Mouse (Mus musculus): ENCODE measurements at regions not wholly inside any gene's neighbourhood (a gene's known extent, or its start where the extent isn't known, plus 50 kb on each side); places are given as distances from the start of the nearest gene placed in this dataset.

DNA sequence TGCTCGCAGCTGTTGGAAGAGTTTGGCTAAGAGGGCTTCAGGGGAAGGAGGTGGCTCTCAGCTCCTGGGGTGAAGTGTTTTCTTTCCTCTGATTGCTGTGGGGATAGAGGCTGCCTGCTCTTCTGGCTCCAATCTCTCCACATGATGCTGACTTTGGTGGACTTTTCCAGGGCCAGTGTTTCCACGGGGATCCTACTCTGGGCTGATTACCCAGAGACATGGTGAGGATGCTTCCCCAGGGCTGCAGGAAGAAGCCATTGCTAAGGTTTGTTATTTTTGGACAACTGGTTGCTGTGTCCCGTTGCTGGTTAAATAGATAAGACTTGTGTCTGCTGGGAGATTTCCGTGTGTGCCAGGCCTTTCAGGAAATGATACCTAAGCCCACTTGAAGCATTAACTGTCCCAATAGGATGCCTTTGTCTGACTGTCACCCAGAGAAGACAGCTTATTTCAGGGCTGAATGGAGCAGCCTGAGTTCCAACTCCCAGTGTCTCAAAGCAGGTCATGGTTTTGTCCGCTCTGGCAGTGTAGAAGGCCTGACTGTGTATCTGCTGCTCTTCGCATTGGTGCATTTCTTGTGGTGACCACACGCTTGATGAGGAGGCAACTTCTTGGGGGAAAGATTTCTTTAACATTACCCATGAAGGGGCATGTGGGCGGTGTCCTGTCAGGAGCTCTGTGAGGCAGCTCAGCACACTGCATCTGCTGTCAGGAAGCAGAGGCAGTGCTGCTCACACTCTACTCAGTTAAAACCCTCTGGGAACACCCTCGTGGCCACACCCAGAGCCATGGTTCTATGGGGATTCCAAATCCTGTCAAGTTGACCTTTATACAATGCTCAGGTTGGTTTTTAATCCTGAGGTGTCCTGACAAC lies 228.3 kb upstream of the Gadl1 start:
- no peak for DNase-seq (ENCODE audit: low read depth, low spot score)

GRCm38 (mm10) chr9:115681841-115682240 lies 227.4 kb upstream of the Gadl1 start:
- DNase-seq (ENCODE audit: low read depth, low spot score) = no peak

DNA sequence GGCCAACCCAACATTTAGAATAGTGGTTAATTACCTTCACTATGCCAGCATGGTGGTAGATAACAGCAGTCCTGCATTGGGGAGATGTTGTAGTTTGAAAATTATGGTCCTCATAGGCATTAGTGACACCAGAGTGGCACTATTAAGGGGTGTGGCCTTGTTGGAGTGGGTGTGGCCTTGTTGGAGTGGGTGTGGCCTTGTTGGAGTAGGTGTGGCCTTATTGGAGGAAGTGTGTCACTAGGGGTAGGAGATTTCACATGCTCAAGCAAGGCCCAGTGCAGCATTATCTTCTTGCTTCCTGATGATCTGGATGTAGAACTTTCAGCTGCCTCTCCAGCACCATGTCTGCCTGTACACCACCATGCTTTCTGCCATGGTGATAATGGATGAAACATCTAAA lies 225.3 kb upstream of the Gadl1 start:
- no peak for DNase-seq (ENCODE audit: low read depth, low spot score)

- DNase-seq (ENCODE audit: low read depth, low spot score) = no peak
Observed at GRCm38 (mm10) chr9:115686605-115687004, 222.7 kb upstream of the Gadl1 start.

DNA sequence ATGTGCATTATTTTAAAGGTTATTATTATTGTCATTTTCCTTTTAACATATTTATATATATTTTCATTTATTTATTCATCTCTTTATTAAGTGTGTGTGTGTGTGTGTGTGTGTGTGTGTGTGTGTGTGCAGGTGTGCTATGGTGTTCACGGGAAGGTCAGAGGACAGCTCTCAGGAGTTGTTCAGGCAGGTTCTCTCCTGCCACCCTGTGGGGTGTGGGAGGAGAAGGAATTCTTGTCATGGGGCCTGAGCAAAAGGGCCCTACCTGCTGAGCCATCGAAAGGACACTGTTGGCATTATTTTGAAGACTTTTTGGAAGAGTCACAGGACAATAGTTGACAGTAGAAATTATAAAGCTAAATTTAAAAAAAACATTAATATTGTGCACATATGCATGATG lies 216.4 kb upstream of the Gadl1 start:
- no peak for DNase-seq (ENCODE audit: low read depth, low spot score)

- no peak for DNase-seq (ENCODE audit: low read depth, low spot score)
Observed at GRCm38 (mm10) chr9:115703791-115704190, 205.5 kb upstream of the Gadl1 start.

DNA sequence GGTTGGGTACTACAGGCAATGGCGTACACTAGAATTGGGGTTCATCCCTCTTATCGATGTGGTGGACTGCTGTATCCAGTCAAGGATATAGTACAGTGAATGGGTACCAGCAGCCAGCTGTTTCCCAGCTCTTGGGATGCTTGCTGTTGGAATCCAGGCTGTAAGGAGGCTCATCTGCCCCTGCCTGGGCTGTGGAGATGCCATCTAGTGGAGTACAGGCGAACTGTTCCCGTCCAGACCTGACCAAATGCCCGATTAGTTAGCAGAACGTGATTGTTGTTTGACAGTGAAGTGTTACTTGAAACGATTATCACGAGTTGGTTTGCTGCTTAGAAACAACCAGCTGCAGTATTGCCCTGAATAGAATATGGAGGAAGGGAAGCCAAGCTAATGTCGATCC lies 205.0 kb upstream of the Gadl1 start:
- no peak for DNase-seq (ENCODE audit: low read depth, low spot score)

GRCm38 (mm10) chr9:115705761-115706160 lies 203.5 kb upstream of the Gadl1 start:
- no peak for DNase-seq (ENCODE audit: low read depth, low spot score)

DNA sequence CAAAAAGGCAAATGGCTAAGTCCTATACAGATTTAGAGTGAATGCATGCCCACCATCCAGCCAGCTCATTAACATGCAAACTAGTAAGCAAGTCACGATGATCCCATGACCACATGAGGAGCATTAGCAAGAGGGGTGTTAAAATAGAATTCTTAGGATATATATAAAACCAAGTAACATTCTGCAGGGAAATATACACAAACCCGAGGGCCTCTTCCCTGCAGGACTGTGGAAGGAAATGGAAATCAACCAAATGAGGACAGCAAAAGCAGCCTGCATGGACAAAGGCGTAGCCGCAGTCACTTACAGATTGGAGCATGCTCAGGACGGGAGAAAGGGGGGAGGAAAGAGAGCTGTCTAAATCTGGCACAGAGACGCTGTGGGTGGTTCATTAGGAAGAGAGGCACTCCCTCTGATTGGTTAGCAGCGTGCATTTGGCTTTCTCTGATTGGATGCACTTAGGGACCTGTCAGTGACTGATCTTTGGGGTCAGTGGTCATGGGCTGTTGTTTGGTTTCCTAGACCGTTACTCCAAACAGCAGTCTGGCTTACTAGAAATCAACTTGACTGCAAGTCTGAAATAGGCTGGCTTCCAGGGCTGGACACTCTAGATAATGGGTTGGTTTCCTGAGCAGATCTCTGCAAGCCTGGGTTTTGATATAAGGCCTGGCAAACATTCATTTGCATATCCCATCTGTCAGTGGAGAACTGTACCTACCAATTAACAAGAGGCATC lies 200.9 kb upstream of the Gadl1 start:
- DNase-seq (ENCODE audit: low read depth, low spot score) = no peak

DNA sequence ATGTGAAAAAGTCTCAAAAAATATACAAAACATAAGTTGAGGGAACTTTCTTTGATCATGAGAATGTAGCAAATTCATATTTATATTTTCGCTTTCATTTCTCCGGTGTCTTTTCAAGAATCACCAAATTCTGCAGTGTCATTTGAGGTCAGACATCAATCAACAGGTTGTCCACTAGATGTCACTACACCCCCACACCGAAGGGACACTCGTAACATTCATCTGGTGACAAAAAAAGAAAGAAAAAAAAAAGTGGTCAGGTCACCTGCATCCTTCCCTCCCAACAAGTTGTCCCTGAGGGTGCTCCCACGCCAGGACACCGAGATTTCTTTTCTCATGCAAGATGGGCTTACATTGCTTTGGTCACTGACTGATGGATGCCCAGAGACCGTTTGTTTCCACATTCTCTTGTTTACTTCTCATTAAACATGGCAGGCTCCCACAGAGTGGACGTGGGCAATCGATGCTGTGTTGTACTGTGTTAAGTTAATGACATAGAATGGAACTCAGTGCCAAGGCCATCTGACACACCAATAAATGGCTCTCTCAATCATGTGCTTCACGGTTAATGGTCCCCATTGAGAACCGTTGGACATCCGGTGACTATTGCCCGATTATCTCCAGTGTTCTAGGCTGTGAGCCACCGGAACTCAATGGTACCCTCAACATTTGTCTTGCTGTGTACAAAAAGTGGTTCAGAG lies 199.1 kb upstream of the Gadl1 start:
- DNase-seq (ENCODE audit: low read depth, low spot score) = no peak

- no peak for DNase-seq (ENCODE audit: low read depth, low spot score)
Observed at GRCm38 (mm10) chr9:115720306-115720705, 188.9 kb upstream of the Gadl1 start.

DNA sequence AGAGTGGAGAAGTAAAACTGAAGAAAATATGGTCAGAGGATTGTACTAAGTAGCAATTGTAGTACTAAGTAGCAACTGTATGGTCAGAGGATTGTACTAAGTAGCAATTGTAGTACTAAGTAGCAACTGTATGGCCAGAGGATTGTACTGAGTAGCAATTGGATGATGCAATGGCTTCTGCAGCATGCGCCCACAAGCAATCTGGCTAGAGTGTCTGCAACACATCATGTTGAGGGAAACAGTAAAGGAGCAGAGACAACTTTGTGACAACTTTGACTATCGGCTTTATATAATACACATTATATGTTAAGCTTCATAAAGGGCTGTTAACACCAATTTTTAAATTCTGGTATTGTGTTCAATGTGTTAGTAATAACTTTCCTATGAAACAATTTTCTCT lies 188.4 kb upstream of the Gadl1 start:
- DNase-seq (ENCODE audit: low read depth, low spot score) = no peak

GRCm38 (mm10) chr9:115724063-115724462 lies 185.2 kb upstream of the Gadl1 start:
- DNase-seq (ENCODE audit: low read depth, low spot score) = peak; percentile 45

DNA sequence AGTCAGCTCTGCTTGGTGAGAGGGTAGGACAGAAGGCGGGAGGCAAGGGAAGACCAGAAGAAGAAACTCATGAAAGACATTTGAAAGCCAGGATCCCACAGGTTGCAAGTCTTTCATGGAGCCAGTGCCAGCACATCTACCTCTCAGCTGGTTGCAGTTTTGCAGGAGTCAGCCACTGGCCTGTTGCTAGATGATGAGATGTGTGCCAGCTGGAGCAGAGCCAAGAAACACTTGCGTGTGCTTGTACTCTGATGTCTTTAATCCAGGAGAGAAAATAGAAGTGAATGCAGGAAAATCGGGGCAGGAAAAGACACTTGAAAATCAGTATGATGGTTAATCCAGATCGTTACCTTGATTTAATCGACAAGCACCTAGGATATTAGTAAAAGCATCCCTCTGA lies 181.9 kb upstream of the Gadl1 start:
- no peak for DNase-seq (ENCODE audit: low read depth, low spot score)

DNA sequence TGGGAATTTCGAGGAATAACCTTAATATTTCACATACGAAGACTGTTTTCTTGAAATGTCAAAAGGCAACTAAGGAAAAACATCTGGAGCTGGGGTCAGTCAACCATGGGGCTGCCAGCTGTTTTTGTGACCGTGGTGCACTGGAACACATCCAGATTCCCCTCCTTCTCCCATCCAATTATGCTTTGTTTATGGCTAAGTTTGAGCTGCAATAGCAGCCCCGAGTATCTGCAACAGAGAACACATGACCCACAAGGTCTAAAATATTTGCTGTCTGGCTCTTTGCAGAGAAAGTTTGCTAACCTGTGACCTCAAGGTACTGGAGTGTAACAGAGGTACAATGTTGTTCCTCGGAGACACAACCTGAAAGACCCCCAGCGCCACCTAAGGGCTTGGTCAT lies 177.7 kb upstream of the Gadl1 start:
- no peak for DNase-seq (ENCODE audit: low read depth, low spot score)

- DNase-seq (ENCODE audit: low read depth, low spot score) = no peak
Observed at GRCm38 (mm10) chr9:115733104-115733503, 176.2 kb upstream of the Gadl1 start.

- DNase-seq (ENCODE audit: low read depth, low spot score) = no peak
Observed at GRCm38 (mm10) chr9:115739984-115740383, 169.3 kb upstream of the Gadl1 start.

DNA sequence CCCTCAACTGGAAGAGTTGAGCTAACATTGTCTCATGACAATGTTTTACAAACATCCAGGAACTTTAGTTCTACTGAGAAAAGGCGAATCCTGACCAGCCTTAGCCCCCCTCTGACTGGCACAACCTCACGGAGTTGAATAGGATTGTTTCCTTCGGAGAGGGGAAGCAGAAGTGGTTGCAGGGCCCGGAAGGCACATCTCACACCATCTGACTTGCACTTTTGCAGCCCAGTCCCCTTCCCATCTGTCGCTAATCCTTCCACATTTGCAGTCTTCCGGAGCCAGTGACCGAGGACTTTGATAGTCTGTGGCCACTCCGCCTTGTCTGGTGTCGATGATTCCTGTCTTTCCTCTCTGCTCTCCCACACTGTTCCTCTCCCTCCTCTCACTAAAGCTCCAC lies 162.8 kb upstream of the Gadl1 start:
- no peak for DNase-seq (ENCODE audit: low read depth, low spot score)

DNA sequence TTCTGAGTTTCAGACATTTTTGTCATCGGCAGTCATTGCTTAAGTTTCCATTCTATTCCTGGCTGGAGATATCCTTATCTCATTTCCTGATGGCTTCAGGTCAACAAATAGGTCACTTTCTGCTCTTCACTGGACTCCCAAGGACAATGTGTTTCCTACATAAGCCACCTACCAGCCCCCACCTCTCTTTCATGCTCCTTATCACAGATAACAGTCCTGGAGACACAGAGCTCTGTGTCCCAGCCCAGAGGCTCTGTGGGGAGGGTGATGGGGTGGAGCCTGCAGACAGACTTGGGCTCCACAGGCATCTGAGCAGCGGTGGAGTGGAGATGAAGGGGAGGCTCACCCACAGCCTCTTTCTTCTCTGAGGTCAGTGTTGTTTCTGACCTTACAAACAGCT lies 148.8 kb upstream of the Gadl1 start:
- no peak for DNase-seq (ENCODE audit: low read depth, low spot score)

DNA sequence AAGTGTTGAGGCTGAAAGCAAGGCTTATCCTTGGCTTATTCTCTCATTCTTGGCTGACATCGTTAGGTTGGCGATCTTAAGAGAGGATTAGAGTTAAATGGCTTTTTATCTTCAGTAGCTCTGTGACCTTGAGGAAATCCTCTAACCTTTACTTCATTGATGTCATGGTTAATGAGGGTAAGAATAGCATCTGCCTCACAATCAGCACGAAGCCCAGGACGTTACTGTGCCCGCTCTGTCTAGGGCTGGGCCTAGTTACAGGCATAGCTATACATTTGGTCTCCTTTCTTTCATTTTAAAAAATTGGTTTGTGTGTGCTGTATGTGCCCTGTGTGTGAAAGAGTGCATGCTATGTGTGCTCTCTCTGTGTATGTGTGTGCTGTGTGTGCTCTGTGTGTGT lies 145.1 kb upstream of the Gadl1 start:
- DNase-seq (ENCODE audit: low read depth, low spot score) = no peak

DNA sequence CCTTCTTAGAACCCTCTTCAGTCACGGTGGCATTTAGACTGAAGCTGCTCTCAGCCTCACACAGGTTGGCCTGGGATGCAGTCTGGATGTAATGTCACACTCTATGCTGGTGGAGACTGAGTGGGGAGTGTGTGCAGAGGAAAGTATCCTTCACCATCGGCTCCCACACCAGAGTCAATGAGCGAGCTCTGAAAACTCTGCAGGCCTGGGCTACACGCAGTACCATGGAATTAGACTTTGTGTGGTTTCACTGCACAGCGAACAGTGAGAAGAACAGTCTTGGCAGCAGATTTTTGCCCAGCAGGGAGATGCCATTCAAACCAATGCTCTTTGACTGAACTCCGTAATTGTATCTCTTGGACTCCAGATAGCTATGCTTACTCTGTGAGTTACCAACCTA lies 142.8 kb upstream of the Gadl1 start:
- no peak for DNase-seq (ENCODE audit: low read depth, low spot score)

- DNase-seq (ENCODE audit: low read depth, low spot score) = no peak
Observed at GRCm38 (mm10) chr9:115775112-115775511, 134.1 kb upstream of the Gadl1 start.
